Mouse (Mus musculus): ENCODE measurements around the gene Cubn. TPM values are rescaled to one million over a fixed set of nuclear protein-coding genes. Genes with fewer than 3 reads are reported as not detected.

Cubn gene
- polyA plus RNA-seq, 1 experiment from 2014 or later = 0.22 TPM

DNA sequence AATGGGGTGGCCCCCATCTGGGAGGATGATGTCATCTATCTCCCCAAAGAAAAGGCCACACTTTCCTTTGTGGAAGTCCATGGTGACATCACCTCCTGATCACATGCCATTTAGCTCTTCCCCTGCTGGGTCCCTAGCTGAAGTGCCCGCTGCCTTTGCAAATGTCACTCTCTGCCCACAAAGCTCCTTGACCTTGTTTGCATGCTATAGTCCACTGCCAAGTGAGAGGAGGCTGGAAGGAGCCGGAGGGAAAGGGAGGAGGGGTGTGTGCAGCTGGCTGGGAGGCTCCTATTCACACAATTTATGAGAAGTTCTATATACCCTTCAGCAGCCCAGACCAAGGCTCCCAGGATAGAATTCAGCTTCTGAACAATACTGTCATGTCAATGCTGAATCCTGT, 92.7 kb downstream of the Cubn start:
- Histone ChIP-seq H3K9ac (no peak overlapping the region), H3K27me3 (replicated peaks) (no peaks in the 10 kb centered on the region), H3K4me2 (replicated peaks) (no peak overlapping the region), H3K36me3 (no peaks in the 10 kb centered on the region), H3K4me3 (no peak overlapping the region), H3K4me1 (peaks cover 13% of the 10 kb centered on the region), H3K27ac (no peak overlapping the region), H3K9me3 (no peaks in the 10 kb centered on the region)
- 7% methylated on average over 2 of the region's 2 CpGs for WGBS
- ATAC-seq (ENCODE audit: low FRiP score, low read depth) = peak; percentile 88

DNA sequence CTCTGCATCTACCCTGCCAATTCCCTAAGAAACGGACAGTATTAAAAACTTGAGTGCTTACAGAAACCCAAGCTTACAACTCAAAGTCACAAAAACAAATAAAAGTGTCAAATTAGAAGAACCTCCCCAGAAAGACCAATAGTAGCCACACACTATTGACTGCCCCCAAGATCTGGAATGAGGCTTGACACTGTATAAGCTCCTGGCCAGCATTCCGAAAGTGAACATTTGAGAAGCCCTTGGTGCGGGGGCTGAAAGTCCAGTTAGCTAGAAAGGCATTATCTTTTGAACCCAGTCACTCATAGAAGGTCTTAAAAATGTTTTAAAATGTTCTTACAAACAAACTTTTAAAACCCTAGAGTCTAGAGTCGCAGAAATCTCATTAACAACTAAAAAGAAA, 93.1 kb downstream of the Cubn start:
- Histone ChIP-seq H3K27me3 (replicated peaks) (no peaks in the 10 kb centered on the region), H3K9ac (no peak overlapping the region), H3K27ac (no peak overlapping the region), H3K4me3 (no peak overlapping the region), H3K4me2 (replicated peaks) (no peak overlapping the region), H3K36me3 (no peaks in the 10 kb centered on the region), H3K4me1 (peaks cover 13% of the 10 kb centered on the region), H3K9me3 (no peaks in the 10 kb centered on the region)
- ATAC-seq (ENCODE audit: low FRiP score, low read depth) = peak; percentile 37; the same call in 1 of the 2 replicates
- WGBS = 37% methylated on average over 4 of the region's 4 CpGs

DNA sequence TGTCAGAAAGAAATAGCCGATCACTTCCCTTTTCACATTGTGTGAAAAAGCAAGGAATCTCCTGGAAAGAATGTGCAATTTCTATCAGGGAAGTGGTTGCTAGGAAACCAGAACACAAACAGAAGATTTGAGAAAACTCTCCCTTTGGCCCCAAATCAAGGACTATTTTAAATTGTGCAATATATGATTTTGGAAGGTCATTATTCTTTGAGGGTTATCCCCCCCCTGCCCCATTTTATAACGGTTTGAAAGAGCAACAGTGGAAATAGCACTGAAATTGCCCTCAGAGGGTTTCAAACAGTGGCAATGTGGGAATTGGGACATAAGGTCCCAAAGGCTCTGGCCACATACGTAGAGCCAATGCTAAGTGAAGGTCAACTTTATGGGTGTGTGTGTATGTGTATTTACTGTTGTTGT, 95.5 kb downstream of the Cubn start:
- no peak overlapping the region for H3K4me2 ChIP-seq (replicated peaks)
- WGBS = 26% methylated on average over 3 of the region's 3 CpGs
- H3K4me3 ChIP-seq = no peak overlapping the region
- no peaks in the 10 kb centered on the region for H3K36me3 ChIP-seq
- no peaks in the 10 kb centered on the region for H3K27me3 ChIP-seq (replicated peaks)
- H3K27ac ChIP-seq = no peak overlapping the region
- no peaks in the 10 kb centered on the region for H3K9me3 ChIP-seq
- peaks cover 13% of the 10 kb centered on the region for H3K4me1 ChIP-seq
- ATAC-seq (ENCODE audit: low FRiP score, low read depth) = no peak
- no peak overlapping the region for H3K9ac ChIP-seq

DNA sequence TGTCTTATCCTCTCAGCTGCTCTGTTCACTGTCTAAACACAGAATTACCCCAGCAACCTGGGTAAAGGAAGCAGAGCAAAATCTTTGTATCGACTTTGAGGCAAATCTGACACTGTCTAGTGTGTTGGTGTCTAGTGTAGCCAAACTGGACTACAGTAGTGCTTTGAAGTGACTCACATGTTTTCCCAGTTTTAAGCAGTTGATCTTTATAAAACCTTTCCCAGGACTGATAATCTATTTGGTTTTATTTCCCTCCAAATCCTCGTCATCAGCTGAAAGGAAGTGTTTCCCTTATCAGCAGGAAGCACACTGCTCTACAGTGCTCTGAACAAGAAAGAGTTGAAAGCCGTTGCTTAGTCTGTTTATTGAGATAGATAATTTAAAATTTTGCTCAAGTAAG, 100.6 kb downstream of the Cubn start:
- Histone ChIP-seq H3K4me1 (peaks cover 2% of the 10 kb centered on the region; the same call in 1 of the 2 replicates), H3K27me3 (replicated peaks) (no peaks in the 10 kb centered on the region), H3K9ac (no peak overlapping the region), H3K36me3 (no peaks in the 10 kb centered on the region), H3K9me3 (no peaks in the 10 kb centered on the region), H3K27ac (no peak overlapping the region), H3K4me3 (no peak overlapping the region), H3K4me2 (replicated peaks) (no peak overlapping the region)
- 65% methylated on average over 3 of the region's 3 CpGs for WGBS
- ATAC-seq (ENCODE audit: low FRiP score, low read depth) = no peak

DNA sequence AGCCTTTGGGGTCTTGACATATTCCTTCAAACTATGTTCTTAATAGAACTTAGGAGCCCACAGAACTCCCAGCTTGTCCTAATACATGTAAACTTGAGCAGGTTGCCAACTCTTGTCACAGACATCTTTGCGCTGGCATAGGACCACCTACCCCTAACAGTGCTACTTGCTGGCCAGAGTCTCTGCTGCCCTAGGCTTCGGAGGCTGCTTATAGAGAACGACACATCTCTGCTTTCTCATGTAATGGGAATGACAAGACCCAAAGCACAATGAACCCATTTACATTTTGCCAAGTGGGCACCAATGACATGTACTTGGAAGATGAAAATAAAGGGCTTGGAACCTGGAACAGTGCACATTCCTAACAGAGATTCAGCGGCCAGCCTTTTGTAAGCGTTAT, 105.0 kb downstream of the Cubn start:
- peaks cover 18% of the 10 kb centered on the region; the same call in 1 of the 2 replicates for H3K4me1 ChIP-seq
- no peaks in the 10 kb centered on the region for H3K27me3 ChIP-seq (replicated peaks)
- no peak for ATAC-seq (ENCODE audit: low FRiP score, low read depth)
- H3K36me3 ChIP-seq = no peaks in the 10 kb centered on the region
- no peak overlapping the region for H3K4me2 ChIP-seq (replicated peaks)
- no peak overlapping the region for H3K27ac ChIP-seq
- H3K9ac ChIP-seq = no peak overlapping the region
- no peaks in the 10 kb centered on the region for H3K9me3 ChIP-seq
- no peak overlapping the region for H3K4me3 ChIP-seq
- WGBS = 93% methylated on average over 5 of the region's 5 CpGs

DNA sequence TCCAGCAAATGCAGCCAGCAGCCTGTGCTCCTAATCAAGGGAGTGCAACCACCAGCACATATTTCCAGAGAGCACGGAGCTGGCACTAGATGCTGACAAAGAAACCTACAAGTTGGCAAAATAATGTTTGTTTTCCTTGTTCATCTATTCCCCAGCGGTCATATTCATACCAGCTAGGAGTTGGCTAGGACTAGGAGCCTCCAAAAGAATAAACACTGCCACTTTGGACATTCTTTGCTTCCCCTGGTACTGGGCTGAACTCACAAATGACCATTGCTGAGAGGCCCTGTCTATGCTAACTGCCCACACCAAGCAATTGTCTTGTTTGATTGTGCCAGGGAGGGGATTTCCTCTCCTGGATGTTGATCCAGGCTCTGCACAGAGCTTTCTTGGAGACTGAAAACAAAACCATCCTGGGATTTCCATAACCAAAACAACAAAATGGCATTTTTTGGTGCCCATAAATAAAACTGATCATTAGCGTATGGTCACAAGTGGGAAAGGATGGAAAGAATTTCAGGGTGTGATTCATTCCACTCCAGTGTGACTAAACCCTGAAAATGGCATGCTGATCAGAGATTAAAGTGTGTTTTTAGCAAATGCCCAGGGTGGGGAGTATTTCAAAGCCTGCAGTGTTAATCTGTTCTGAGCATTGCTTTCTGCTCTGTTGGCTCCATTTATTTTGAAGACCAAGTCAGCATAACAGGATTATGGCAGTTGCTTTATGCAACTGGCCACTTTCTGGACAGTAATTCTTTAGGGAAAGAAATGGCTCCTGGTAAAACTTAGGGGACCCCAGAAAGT, 105.9 kb downstream of the Cubn start:
- peak; percentile 26 for ATAC-seq (ENCODE audit: low FRiP score, low read depth)
- Histone ChIP-seq H3K9ac (no peak overlapping the region), H3K27me3 (replicated peaks) (no peaks in the 10 kb centered on the region), H3K27ac (peak overlapping the region; percentile 72), H3K9me3 (no peaks in the 10 kb centered on the region), H3K4me1 (peaks cover 18% of the 10 kb centered on the region; the same call in 1 of the 2 replicates), H3K4me3 (no peak overlapping the region), H3K4me2 (replicated peaks) (no peak overlapping the region), H3K36me3 (no peaks in the 10 kb centered on the region)
- WGBS = 49% methylated on average over 3 of the region's 3 CpGs

DNA sequence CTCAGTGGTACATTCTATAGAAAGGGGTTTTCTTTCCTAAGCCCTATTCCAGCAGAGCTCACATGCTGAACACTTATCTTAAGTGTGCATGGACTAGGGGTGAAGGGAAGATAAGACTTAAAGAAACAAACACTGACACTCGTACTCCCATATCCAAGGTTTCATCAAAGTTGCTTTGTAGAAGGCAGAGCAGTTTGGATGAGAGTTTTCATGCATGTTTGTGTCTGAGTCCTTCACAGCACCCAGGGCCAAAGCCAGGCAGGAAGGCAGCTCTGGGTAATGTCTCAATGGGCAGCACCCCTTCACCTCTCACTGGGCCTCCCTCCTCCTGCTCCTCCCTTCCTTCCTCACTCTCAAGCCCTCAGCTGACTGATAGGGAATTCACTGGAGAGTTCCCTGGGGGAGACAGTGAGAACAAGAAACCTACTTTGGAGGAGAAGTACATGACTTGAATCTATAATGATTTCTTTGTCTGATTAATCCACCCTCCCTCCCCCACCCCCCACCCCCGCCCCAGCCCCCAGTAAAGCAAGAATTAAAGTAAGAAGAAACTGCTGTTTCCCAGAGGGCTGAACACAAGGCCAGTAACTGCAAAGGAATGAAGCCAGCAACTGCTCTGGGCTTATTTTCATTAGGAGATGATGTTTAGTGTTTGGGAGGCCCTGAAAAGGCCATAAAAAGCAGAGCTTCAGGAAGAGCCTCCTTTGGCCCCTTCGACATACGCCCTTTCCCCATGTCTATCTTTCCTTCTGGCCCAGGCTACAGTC, 106.7 kb downstream of the Cubn start:
- no peaks in the 10 kb centered on the region for H3K27me3 ChIP-seq (replicated peaks)
- peak; percentile 88 for ATAC-seq (ENCODE audit: low FRiP score, low read depth)
- peak overlapping the region; percentile 72 for H3K27ac ChIP-seq
- no peak overlapping the region for H3K4me3 ChIP-seq
- H3K9ac ChIP-seq = 0 out of 2 replicates have a peak overlapping the region, but pooled peaks have one; percentile 13
- no peaks in the 10 kb centered on the region for H3K36me3 ChIP-seq
- 32% methylated on average over 4 of the region's 4 CpGs for WGBS
- no peaks in the 10 kb centered on the region for H3K9me3 ChIP-seq
- H3K4me2 ChIP-seq (replicated peaks) = no peak overlapping the region
- H3K4me1 ChIP-seq = peaks cover 18% of the 10 kb centered on the region; the same call in 1 of the 2 replicates

DNA sequence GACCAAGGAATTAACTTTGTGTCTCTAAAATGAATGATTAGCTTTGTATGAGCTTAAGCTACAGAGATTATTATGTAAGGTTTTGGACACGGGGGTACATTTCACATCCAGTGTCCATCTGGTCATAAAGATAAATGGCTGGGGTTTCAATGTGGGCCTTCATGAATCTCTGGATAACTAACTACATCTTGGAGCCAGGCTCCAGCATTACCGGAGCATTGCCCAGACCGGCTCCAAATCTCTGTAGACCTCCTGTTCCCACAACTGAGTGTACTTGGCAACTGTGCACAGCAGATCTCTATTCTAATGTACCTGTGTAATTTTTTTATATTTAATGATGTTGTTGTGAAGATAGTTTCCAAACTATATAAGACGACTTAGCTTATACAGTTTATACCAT, 115.4 kb downstream of the Cubn start:
- WGBS = 88% methylated on average over 4 of the region's 4 CpGs
- ATAC-seq (ENCODE audit: low FRiP score, low read depth) = no peak

DNA sequence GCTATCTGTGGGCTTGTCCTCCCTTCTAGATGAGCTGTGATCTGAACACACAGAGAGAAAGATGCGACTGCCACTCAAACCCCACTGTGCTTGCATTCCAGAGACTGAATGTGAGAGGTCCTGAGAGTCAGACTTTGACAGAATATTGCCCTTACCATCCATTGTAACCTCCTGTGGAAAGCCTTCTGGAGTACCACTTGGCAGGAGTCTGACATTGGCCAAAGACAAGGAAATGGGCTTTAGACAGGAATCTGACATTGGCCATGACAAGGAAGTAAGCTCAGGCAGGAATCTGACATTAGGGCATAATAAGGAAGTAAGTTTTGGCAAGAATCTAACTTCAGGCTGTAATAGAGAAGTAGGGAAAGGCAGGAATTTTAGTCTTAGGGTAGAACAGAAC, 118.3 kb downstream of the Cubn start:
- H3K4me3 ChIP-seq = no peak overlapping the region
- 58% methylated on average over 1 of the region's 1 CpGs for WGBS
- no peaks in the 10 kb centered on the region for H3K27me3 ChIP-seq (replicated peaks)
- no peak overlapping the region for H3K27ac ChIP-seq
- ATAC-seq (ENCODE audit: low FRiP score, low read depth) = no peak
- no peak overlapping the region for H3K9ac ChIP-seq
- 0 out of 2 replicates have a peak overlapping the region, but pooled peaks have one; percentile 40 for H3K4me2 ChIP-seq (replicated peaks)
- no peaks in the 10 kb centered on the region for H3K36me3 ChIP-seq
- peaks cover 20% of the 10 kb centered on the region for H3K4me1 ChIP-seq
- H3K9me3 ChIP-seq = no peaks in the 10 kb centered on the region

More for the DNA sequence above, 115.4 kb downstream of the Cubn start:
- Histone ChIP-seq H3K27me3 (replicated peaks) (no peaks in the 10 kb centered on the region), H3K9me3 (no peaks in the 10 kb centered on the region), H3K27ac (no peak overlapping the region), H3K9ac (no peak overlapping the region), H3K4me2 (replicated peaks) (no peak overlapping the region), H3K4me3 (no peak overlapping the region), H3K36me3 (no peaks in the 10 kb centered on the region), H3K4me1 (peaks cover 20% of the 10 kb centered on the region)

DNA sequence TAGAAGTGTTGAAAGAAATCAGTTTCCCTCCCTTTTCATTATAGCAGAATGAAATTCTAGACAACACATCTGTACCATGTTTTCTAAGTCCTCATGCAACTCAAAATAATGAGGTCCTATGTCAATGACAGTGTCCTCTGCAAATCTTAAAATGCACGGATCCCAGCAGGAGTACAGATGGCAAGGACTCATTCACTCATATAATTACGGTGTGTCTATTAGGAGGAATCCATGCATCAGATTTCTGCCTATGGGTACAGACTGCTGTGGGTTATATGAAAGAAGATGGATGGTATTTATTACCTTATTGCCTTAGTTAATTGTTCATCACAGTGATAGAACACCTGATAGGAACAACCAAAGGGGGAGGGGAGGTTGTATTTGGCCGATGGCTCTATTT, 118.8 kb downstream of the Cubn start:
- H3K4me3 ChIP-seq = no peak overlapping the region
- H3K36me3 ChIP-seq = no peaks in the 10 kb centered on the region
- H3K9ac ChIP-seq = no peak overlapping the region
- peaks cover 20% of the 10 kb centered on the region for H3K4me1 ChIP-seq
- peak; percentile 59 for ATAC-seq (ENCODE audit: low FRiP score, low read depth)
- H3K4me2 ChIP-seq (replicated peaks) = peak overlapping the region; percentile 40
- no peaks in the 10 kb centered on the region for H3K27me3 ChIP-seq (replicated peaks)
- H3K9me3 ChIP-seq = no peaks in the 10 kb centered on the region
- H3K27ac ChIP-seq = peak overlapping the region; percentile 28; the same call in 1 of the 2 replicates
- WGBS = 37% methylated on average over 3 of the region's 3 CpGs

DNA sequence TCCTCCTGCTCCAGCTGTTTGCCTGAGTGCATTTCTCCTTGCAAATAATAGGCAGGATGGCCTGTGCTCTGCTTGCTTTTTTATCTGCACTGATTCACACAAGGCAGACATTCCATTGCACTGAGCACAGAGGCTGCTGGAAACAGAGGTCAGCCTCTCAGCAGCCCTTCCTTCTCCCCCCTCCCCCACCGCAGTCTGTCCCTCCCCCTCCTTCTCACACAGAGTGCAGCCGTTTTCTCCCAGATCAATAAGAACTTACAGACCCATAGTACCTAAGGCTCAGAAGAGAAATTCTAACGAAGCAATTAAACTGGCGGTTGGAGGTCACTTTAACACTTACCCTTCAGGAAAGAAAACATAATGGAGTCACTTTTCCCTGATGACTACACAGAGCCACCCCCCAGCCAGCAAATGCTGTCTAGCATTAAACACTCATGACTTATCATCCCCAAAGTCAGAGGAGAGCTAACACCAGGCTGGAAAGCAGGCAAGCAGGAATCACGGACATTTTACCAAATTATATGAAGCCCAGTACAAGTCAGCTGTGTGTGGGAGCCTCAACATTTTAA, 119.3 kb downstream of the Cubn start:
- H3K9me3 ChIP-seq = no peaks in the 10 kb centered on the region
- 1% methylated on average over 5 of the region's 5 CpGs for WGBS
- peak overlapping the region; percentile 28 for H3K27ac ChIP-seq
- no peak overlapping the region for H3K4me3 ChIP-seq
- no peak overlapping the region for H3K9ac ChIP-seq
- peak overlapping the region; percentile 40 for H3K4me2 ChIP-seq (replicated peaks)
- peak; percentile 90 for ATAC-seq (ENCODE audit: low FRiP score, low read depth)
- H3K27me3 ChIP-seq (replicated peaks) = no peaks in the 10 kb centered on the region
- peaks cover 20% of the 10 kb centered on the region for H3K4me1 ChIP-seq
- H3K36me3 ChIP-seq = no peaks in the 10 kb centered on the region

DNA sequence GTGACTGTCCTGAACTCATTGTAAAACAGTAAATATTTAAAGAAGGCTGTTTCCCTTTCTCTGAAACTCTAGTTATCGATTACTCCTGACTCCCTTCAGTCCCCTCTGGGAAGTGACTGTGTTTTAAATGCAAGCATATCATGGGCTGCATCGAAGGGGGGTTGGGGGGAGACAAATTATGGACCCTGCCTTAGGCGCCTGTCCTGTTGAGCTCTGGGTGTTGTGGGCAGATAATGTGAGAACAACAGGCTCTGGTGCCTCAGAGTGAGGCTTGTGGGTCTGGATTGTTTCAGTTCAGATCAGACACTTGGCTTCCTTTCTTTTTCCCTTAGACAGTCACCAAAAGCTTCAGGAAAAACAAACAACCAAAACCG, 119.8 kb downstream of the Cubn start:
- WGBS = 7% methylated on average over 4 of the region's 4 CpGs

More for the DNA sequence above, 119.8 kb downstream of the Cubn start:
- Histone ChIP-seq H3K27ac (peak overlapping the region; percentile 28), H3K27me3 (replicated peaks) (no peaks in the 10 kb centered on the region), H3K9me3 (no peaks in the 10 kb centered on the region), H3K4me1 (peaks cover 20% of the 10 kb centered on the region), H3K9ac (no peak overlapping the region), H3K4me3 (no peak overlapping the region), H3K4me2 (replicated peaks) (peak overlapping the region; percentile 40), H3K36me3 (no peaks in the 10 kb centered on the region)
- peak; percentile 62 for ATAC-seq (ENCODE audit: low FRiP score, low read depth)
